Mouse (Mus musculus): Measurements from ENCODE around the gene Slc44a5. TPM values are rescaled to one million over a fixed set of nuclear protein-coding genes. Genes with fewer than 3 reads are reported as not detected.
A peak's percentile ranks its signal among the peaks of the same experiment; 100 is the strongest.

Gene Slc44a5
- polyA plus RNA-seq, 1 experiment from 2014 or later, result 5.7 TPM

DNA sequence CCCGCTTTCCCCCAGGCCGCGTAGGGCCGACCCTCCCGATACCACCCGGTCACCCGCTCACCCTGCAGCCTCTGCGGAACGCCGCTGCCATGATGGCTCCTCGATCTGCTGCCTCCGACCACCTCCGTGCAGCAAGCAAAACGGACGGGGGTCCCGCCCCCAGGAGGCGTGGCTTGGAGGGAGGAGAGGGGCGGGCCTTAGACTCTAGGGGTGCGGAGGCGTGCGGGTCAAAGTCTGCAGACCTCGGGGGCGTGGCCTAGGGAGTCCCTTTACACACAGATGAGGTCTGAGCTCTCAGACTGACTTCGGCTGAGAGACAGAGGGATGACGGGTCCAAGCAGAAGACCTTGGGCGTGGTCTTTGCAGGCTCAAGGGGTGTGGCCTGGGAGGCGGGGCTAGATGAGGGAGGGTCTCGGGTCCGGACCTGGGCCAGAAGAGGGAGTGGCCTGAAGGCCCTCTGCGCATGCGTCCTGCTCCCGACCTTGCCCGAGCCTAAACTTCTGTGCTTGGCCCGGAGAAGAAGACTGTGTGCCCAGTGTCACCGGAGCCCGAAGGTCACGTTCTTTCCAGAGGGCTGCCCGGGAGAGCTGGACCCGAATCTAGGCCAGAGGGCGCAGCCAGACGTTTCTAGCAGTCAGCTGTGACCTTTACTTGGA is 28.8 kb upstream of the Slc44a5 start, which contains the start of gene Acadm:
Acadm (minus strand) TSS at position 298 of the 656 bp plus-strand sequence.
- Histone ChIP-seq H3K9me3 (replicated peaks) (no peaks in the 10 kb centered on the region), H3K27ac (replicated peaks) (peak within 1 kb of the TSS; percentile 87), H3K27me3 (replicated peaks) (no peaks in the 10 kb centered on the region), H3K36me3 (no peaks in the 10 kb centered on the region), H3K4me2 (peak within 1 kb of the TSS; percentile 78), H3K4me3 (replicated peaks) (peak within 1 kb of the TSS; percentile 76), H3K4me1 (peaks cover 22% of the 10 kb centered on the region), H3K9ac (replicated peaks) (peak within 1 kb of the TSS; percentile 68)
- ATAC-seq (ENCODE audit: low FRiP score), result peak; percentile 95
- WGBS, result under 1% methylated on average over 41 of the region's 41 CpGs

DNA sequence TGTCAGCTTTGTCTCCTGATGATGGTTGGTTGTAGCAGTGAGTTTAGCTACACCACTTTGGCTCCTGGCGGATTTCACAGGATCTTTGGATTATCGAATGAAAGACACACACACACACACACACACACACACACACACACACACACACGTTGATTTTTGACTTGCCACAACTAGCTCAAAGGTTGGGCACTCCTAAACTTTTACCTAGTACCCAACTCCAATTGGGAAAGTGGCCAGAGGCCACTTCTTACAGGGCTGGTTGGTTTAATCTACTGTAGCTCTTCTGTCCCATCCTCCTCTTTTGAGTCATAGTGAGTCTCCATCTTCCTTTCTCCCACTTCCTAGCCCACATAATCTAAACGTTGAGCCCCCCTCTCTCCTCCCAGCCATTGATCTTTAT is 26.0 kb upstream of the Slc44a5 start:
- Histone ChIP-seq H3K9ac (replicated peaks) (no peak overlapping the region), H3K27ac (replicated peaks) (no peak overlapping the region), H3K4me1 (peaks cover 22% of the 10 kb centered on the region), H3K9me3 (replicated peaks) (no peaks in the 10 kb centered on the region), H3K4me2 (no peak overlapping the region), H3K36me3 (no peaks in the 10 kb centered on the region), H3K27me3 (replicated peaks) (no peaks in the 10 kb centered on the region), H3K4me3 (replicated peaks) (no peak overlapping the region)
- ATAC-seq (ENCODE audit: low FRiP score), result no peak
- 72% methylated on average over 4 of the region's 4 CpGs for WGBS

DNA sequence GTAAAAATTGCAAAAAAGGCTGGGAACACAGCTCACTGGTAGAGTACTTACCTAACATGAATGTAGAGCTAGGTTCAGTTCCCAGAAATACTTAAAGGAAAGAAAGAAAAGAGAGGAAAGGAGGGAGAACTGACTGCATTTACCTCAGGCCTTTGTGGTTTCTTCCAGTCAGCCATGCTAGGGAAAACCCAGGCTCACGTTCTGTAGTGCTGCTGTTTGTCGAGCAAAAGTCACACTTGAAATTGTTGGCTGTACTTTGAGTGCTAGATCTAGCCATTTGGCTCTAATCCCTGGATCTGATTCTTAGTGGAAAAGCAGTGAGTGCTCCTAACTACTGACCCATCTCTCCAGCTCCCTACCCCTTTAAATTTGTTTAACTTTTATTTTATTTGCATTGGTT is 25.1 kb upstream of the Slc44a5 start:
- H3K27me3 ChIP-seq (replicated peaks), result no peaks in the 10 kb centered on the region
- H3K27ac ChIP-seq (replicated peaks), result no peak overlapping the region
- H3K36me3 ChIP-seq, result no peaks in the 10 kb centered on the region
- 74% methylated on average over 2 of the region's 2 CpGs for WGBS
- no peak overlapping the region for H3K4me2 ChIP-seq
- H3K9ac ChIP-seq (replicated peaks), result no peak overlapping the region
- ATAC-seq (ENCODE audit: low FRiP score), result no peak
- H3K9me3 ChIP-seq (replicated peaks), result no peaks in the 10 kb centered on the region
- peaks cover 15% of the 10 kb centered on the region for H3K4me1 ChIP-seq
- no peak overlapping the region for H3K4me3 ChIP-seq (replicated peaks)

DNA sequence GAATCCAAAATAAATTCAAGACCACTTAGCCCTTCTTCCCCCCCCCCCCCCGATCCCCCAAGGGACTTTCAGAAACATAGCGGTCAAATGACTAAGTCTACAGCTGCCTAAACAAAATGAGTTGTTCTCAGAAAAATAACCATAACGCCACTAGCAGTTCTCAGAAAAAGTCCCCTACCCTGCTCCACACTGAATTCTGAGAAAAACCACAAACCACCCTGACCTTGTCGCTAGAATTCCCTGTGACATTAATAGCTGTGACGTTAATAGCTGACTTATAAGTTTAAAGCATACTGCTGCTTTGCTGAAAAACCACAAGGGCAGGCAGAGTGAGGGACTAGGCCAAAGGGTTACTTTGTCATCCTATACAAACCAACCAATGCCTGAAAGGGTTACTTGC is 15.3 kb upstream of the Slc44a5 start:
- no peak for ATAC-seq (ENCODE audit: low FRiP score)

DNA sequence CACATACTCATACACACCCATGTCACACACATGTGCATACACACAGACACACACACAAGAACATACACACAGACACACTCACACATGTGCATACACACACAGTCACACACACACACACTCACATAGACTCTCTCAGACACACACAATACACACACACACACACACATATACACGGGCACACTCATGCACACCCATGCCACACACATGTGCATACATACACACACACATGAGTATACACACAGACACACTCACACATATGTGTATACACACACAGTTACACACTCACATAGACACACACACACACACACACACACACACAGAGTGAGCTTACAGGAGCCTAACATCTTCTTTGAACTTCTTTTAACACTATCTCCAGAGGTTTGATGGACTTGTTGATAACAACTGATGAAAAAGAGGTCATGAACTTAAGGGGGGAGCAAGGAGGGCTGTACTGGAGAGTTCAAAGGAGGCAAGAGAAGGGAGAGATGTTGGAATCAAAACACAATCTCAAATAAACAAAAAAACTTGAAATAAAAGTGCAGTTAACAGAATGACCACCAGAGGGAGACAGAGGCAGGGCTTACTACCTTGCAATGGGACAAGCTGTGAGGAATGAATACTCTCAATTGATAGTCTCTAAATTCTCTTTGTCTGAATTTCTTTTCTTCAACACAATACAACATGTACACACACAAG is 14.1 kb upstream of the Slc44a5 start:
- 100% methylated on average over 1 of the region's 1 CpGs for WGBS
- ATAC-seq (ENCODE audit: low FRiP score), result peak; percentile 52; the same call in 1 of the 2 replicates

More for the DNA sequence above, 15.3 kb upstream of the Slc44a5 start:
- no peak overlapping the region for H3K27ac ChIP-seq (replicated peaks)
- H3K4me1 ChIP-seq, result no peaks in the 10 kb centered on the region
- 88% methylated on average over 5 of the region's 5 CpGs for WGBS
- H3K9ac ChIP-seq (replicated peaks), result no peak overlapping the region
- H3K4me2 ChIP-seq, result no peak overlapping the region
- H3K36me3 ChIP-seq, result no peaks in the 10 kb centered on the region
- H3K4me3 ChIP-seq (replicated peaks), result no peak overlapping the region
- no peaks in the 10 kb centered on the region for H3K27me3 ChIP-seq (replicated peaks)
- no peaks in the 10 kb centered on the region for H3K9me3 ChIP-seq (replicated peaks)

DNA sequence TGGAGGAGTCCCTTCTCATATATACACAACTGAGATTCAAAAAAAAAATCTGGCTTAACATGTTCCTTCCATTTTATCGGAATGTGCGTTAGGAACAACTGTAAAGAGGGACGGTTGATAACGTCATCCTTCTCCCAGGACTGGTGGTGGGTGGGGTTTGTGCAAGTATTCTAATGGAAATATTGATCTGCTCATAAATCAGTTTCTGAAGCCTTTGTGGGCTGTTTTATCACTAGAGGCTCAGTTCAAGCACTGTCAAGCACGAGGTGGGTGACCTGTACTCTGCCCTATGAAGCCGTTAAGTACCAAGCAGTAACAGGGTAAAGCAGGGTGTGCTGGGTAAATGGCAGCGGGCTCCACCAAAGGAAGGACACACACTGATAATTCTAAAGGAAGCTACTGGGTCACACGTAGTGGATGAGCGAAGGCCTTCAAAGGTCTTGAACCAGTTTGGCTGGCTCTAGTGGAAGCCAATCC is 13.5 kb upstream of the Slc44a5 start:
- 0 out of 2 replicates have a peak, but pooled peaks have one; percentile 53 for ATAC-seq (ENCODE audit: low FRiP score)
- WGBS, result 70% methylated on average over 9 of the region's 9 CpGs

More for the DNA sequence above, 14.1 kb upstream of the Slc44a5 start:
- no peaks in the 10 kb centered on the region for H3K4me1 ChIP-seq
- H3K27me3 ChIP-seq (replicated peaks), result no peaks in the 10 kb centered on the region
- H3K4me2 ChIP-seq, result no peak overlapping the region
- H3K27ac ChIP-seq (replicated peaks), result no peak overlapping the region
- H3K9ac ChIP-seq (replicated peaks), result no peak overlapping the region
- H3K9me3 ChIP-seq (replicated peaks), result no peaks in the 10 kb centered on the region
- H3K36me3 ChIP-seq, result no peaks in the 10 kb centered on the region
- H3K4me3 ChIP-seq (replicated peaks), result no peak overlapping the region

DNA sequence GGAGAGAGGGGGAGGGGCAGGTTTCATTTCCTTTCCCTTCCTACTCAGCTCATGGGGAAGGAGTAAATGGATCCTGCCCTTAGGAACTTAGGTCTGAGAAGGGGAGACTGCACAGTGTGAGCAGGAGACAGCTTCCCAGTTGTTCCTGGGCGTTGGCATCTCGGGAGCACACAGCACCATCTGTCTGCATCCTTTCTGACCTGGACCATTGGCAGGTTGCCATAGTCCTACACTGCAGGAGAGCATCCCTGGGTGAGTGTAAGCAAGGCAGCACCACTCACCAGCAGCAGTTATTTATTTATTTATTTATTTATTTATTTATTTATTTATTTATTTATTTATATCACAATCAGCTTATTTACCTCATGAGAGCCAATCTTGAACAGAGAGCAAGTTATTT is 12.4 kb upstream of the Slc44a5 start:
- no peak overlapping the region for H3K9ac ChIP-seq (replicated peaks)
- no peak overlapping the region for H3K27ac ChIP-seq (replicated peaks)
- H3K4me1 ChIP-seq, result no peaks in the 10 kb centered on the region
- no peaks in the 10 kb centered on the region for H3K9me3 ChIP-seq (replicated peaks)
- H3K4me2 ChIP-seq, result no peak overlapping the region
- H3K4me3 ChIP-seq (replicated peaks), result no peak overlapping the region
- ATAC-seq (ENCODE audit: low FRiP score), result no peak
- WGBS, result 32% methylated on average over 2 of the region's 2 CpGs
- no peaks in the 10 kb centered on the region for H3K27me3 ChIP-seq (replicated peaks)
- no peaks in the 10 kb centered on the region for H3K36me3 ChIP-seq

More for the DNA sequence above, 13.5 kb upstream of the Slc44a5 start:
- no peak overlapping the region for H3K4me3 ChIP-seq (replicated peaks)
- no peak overlapping the region for H3K9ac ChIP-seq (replicated peaks)
- no peaks in the 10 kb centered on the region for H3K36me3 ChIP-seq
- H3K4me1 ChIP-seq, result no peaks in the 10 kb centered on the region
- no peak overlapping the region for H3K4me2 ChIP-seq
- no peak overlapping the region for H3K27ac ChIP-seq (replicated peaks)
- H3K27me3 ChIP-seq (replicated peaks), result no peaks in the 10 kb centered on the region
- no peaks in the 10 kb centered on the region for H3K9me3 ChIP-seq (replicated peaks)

DNA sequence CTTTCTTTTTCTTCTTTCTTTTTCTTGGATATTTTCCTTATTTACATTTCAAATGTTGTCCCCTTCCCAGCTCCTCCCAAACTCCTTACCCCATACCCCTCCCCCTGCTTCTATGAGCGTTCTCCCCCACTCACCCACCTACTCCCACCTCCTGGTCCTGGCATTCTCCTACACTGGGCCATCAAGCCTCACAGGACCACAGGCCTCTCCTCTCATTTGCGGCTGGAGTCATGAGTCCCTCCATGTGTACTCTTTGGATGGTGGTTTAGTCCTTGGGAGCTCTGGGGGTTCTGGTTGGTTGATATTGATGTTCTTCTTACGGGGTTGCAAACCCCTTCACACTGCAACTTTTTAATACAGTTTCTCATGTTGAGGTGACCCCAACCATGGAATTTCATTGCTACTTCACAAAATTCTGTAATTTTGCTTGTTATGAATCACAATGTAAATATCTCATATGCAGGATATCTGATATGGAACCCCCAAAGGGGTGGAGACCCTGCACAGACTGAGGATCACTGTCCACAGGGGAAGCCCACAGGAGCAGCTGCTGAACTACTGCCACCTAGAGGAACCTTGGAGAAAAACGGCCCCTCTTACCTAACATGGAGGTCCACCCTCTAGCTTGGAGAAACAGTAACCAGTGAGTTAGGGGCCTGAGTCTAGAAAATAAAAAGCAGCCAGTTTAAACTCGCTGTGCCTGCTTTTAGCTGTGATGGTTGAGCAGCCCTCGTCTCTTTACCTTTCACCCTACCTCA is 11.4 kb upstream of the Slc44a5 start:
- H3K4me3 ChIP-seq (replicated peaks), result no peak overlapping the region
- no peaks in the 10 kb centered on the region for H3K27me3 ChIP-seq (replicated peaks)
- no peaks in the 10 kb centered on the region for H3K4me1 ChIP-seq
- no peak for ATAC-seq (ENCODE audit: low FRiP score)
- H3K9me3 ChIP-seq (replicated peaks), result no peaks in the 10 kb centered on the region
- WGBS, result 78% methylated on average over 6 of the region's 6 CpGs
- H3K27ac ChIP-seq (replicated peaks), result no peak overlapping the region
- no peaks in the 10 kb centered on the region for H3K36me3 ChIP-seq
- H3K9ac ChIP-seq (replicated peaks), result no peak overlapping the region
- no peak overlapping the region for H3K4me2 ChIP-seq

DNA sequence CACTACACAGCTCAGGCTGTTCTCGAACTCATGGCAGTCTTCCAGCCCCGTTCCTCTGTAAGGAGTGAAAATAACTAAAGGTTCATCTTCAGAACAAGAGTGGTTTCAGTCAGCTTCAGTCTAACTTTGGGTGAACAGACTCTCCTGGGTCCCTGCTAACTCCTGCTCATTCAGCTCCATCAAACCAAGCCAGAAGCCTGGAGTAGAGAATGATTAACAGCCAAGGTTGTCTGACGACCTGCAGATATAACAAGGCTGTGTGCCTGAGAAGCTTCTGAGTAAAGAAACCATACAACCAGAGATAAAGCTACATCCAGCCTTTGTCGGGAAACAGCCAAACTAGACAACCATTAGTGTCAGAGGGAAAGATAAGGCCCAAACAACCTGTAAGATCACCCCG is 5.8 kb upstream of the Slc44a5 start:
- 86% methylated on average over 5 of the region's 5 CpGs for WGBS
- H3K4me1 ChIP-seq, result no peaks in the 10 kb centered on the region
- H3K4me2 ChIP-seq, result no peak overlapping the region
- H3K27me3 ChIP-seq (replicated peaks), result no peaks in the 10 kb centered on the region
- no peak overlapping the region for H3K4me3 ChIP-seq (replicated peaks)
- no peak overlapping the region for H3K27ac ChIP-seq (replicated peaks)
- no peaks in the 10 kb centered on the region for H3K36me3 ChIP-seq
- H3K9ac ChIP-seq (replicated peaks), result no peak overlapping the region
- no peak for ATAC-seq (ENCODE audit: low FRiP score)
- H3K9me3 ChIP-seq (replicated peaks), result no peaks in the 10 kb centered on the region

DNA sequence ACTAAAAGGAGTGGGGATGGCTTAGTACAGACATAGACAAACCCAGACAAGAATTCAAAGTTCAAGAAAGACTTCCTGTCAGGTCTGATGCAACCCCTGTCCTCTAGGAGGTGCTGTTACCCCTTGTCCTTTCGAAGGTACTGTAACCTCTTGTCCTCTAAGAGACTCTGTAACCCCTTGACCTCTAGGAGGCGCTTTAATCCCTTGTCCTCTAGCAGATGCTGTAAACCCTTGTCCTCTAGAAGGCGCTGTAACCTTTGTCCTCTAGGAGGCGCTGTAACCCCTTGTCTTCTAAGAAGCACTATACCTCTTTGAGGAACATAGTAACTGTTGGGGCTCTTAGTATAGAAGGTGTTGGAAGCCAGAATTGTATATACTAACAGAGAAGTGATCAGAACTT is 4.7 kb upstream of the Slc44a5 start:
- Histone ChIP-seq H3K27ac (replicated peaks) (no peak overlapping the region), H3K27me3 (replicated peaks) (no peaks in the 10 kb centered on the region)
- no peak for ATAC-seq (ENCODE audit: low FRiP score)

DNA sequence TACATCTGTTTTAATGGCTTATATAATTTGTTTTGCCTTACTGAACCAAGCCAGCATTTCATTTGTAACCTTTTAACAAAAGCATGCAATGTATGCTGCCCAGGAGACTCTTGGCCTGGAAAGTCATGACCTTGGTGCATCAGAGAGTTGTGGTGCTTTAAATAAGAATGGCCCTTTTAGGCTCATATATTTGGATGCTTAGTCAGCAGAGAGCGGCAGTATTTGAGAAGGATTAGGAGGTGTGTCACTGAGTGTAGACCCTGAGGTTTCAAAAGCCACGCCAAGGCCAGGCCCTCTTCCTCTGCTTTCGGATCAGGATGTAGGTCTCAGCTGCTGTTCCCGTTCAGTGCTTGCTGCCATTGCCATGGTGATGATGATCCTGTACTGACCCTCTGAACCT is 3.8 kb upstream of the Slc44a5 start:
- Histone ChIP-seq H3K36me3 (no peaks in the 10 kb centered on the region), H3K9me3 (replicated peaks) (no peaks in the 10 kb centered on the region), H3K4me2 (no peak overlapping the region), H3K27ac (replicated peaks) (no peak overlapping the region), H3K9ac (replicated peaks) (no peak overlapping the region), H3K4me3 (replicated peaks) (no peak overlapping the region), H3K27me3 (replicated peaks) (no peaks in the 10 kb centered on the region), H3K4me1 (peaks cover 14% of the 10 kb centered on the region)
- WGBS, result 90% methylated on average over 4 of the region's 4 CpGs
- ATAC-seq (ENCODE audit: low FRiP score), result no peak

More for the DNA sequence above, 4.7 kb upstream of the Slc44a5 start:
- no peak overlapping the region for H3K9ac ChIP-seq (replicated peaks)
- H3K4me3 ChIP-seq (replicated peaks), result no peak overlapping the region
- no peak overlapping the region for H3K4me2 ChIP-seq
- H3K4me1 ChIP-seq, result peaks cover 5% of the 10 kb centered on the region
- 48% methylated on average over 4 of the region's 4 CpGs for WGBS
- H3K9me3 ChIP-seq (replicated peaks), result no peaks in the 10 kb centered on the region
- no peaks in the 10 kb centered on the region for H3K36me3 ChIP-seq

Measured in neural tube, embryonic 15.5 days (tissue).